Mouse (Mus musculus) CD4-positive helper T cell, adult 2 months (primary cell): Measurements from ENCODE around the gene Fblim1.
A peak's percentile ranks its signal among the peaks of the same experiment; 100 is the strongest.

Experiments
- DNase-seq: peaks from one replicate; pipeline ENCODE4 v3.0.0-alpha.2; 2012; ENCODE audit warnings: low read depth, missing footprints, low spot score

Gene Fblim1

DNA sequence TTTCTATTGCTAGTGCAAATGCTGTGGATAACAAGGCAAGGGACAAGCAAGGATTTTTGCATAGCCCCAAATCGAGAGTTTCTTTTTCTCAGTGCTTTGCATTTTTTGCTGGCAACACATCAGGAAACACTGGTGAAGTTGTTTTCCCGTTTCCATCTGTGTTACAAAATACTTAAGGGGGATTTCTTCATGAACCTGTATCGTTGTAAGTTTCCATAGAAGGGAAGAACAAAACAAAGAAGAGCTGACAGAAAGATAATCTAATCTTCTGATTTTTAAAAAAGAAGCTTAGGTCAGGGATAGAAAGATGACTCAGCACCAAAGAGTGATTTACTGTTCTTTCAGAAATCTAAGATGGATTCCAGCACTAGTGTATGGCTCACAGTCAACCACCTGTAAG, 65.1 kb downstream of the Fblim1 start:
- DNase-seq: no peak

GRCm38 (mm10) chr4:141539213-141539767, 66.6 kb downstream of the Fblim1 start:
- DNase-seq: no peak

DNA sequence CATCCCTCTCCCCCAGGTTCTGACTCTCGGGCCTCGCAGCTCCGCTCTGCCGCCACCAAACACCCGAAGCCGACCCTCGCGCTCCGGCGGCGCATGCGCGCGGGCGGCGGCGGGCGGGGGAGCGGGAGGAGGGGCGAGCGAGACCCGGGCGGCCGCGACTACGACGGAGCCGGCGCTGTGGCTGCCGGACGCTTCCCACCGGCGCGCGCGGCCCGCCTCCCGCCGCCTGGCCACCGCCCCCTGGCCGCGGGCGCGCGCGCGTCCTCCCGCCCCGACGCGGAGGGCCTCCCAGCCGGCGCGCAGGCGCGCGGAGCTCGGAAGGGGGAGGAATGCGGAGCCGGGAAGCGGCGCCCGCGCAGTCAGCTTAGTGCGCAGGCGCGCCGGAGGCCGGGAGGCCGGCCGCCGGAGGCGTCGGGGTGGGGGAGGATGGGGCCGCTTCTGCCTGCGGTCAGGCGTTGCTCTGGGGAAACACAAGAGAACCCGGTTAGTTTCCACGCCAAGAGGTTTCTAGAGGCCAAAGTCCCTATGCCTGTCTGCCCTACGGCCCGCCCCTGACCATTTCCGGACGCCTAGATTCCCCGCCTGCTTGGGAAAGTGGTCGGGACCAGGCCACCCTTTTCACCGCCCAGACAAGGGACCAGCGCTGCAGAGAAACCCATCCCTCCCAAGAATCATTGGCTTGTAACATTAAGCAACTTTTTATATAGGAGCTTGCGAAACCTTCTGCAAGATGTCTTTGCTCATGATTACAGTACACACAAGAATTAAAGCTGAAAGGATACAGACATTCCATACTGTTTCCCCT, 67.3 kb downstream of the Fblim1 start, which contains the start of gene Spen:
TSS of gene Spen (minus strand) at position 190 of the 805 bp plus-strand sequence.
- DNase-seq: peak; percentile 96

DNA sequence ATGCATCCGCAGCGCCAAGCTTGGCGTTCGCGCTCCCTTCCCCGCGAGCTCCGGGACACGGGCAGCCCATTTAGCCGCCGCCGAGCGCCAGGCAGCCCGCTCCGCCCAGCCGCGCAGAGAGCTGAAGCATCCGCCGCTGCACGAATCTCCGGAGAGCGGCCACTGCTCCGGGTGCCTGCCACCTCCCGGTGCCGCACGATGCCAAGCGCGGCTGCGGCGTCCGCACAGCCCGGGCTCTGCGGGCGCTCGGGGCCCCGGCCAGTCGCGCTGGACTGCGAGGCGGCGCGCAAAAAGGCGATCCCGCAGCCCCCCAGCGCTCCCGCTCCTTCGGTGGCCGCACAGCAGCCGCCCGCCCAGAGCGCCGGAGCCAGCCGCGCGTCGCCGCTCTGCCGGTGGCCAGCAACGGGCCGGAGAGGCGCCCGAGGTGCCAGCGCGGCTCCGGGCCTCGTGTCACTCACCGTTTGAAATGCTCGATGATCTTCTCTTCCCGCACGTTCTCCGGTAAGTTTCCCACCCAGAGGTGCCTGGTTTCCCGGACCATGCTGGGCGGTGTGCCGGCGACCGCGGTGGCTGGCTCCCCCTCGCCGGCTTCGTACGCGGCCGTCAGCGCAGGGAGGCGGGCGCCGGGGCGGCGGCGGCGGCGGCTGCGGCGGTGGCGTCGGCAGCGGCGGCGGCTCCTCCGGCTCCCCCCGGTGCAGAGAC, 68.0 kb downstream of the Fblim1 start:
- DNase-seq: peak; percentile 63

DNA sequence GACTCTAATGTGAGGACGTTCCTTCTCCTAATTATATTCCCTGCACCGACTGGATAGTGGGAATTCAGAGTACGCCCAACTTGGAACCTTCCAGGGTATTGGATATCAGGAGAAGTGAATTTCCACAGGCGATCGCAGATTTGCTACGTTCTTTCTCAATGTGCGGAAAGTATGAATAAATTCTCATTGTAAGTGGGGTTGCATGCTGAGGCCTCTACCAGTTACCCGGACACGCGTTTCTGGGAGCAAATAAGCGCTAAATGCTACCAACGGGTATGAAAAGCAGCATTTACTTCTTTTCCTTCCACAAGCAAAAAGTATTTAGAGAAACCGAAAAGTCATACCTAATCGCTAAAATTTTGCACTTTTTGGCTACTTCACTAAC, 68.7 kb downstream of the Fblim1 start:
- peak; percentile 36 for DNase-seq

DNA sequence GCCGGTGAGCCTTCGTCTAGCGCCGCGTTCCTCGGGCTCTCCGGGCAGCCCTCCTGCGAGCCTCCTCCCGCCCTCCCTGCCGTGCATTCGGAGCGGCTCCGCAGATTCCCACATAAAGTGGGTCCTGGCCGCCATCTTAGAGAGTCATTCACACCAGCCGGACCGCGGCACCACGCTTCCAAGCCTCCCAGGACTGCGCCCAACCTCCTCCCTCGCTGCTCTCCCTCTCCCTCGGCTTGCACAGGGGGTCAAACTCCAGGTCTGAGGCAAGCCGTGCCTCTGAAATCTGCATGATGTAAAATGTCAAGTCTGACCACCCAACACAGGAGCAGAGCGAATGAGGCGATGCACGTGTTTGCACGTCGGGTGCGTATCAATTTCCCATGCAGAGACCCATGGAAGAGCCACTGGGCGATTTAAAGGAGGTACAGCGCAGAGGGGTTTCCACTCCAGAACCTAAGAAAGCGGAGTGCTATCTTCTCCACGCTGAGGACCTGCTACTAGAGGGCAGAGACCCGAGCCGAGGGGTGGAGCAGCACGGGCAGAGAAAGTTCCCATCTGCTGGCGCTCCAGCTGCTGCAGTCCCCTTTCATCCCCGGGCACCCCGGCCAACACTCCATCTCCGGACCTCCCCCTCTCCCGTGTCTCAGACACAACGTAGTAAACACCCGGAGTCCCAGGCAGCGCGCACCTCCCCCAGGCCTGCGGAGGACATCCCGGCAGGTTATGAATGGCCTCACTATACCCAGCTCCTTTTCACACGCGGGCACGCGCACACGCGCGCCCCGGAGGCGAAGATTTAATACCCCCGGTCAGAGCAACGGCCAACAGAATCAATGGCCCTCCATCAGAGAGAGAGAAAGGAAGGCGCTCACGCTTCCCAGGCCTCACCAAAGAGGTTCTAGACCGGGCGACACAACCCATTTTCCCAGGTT, 69.3 kb downstream of the Fblim1 start:
- peak; percentile 50 for DNase-seq

DNA sequence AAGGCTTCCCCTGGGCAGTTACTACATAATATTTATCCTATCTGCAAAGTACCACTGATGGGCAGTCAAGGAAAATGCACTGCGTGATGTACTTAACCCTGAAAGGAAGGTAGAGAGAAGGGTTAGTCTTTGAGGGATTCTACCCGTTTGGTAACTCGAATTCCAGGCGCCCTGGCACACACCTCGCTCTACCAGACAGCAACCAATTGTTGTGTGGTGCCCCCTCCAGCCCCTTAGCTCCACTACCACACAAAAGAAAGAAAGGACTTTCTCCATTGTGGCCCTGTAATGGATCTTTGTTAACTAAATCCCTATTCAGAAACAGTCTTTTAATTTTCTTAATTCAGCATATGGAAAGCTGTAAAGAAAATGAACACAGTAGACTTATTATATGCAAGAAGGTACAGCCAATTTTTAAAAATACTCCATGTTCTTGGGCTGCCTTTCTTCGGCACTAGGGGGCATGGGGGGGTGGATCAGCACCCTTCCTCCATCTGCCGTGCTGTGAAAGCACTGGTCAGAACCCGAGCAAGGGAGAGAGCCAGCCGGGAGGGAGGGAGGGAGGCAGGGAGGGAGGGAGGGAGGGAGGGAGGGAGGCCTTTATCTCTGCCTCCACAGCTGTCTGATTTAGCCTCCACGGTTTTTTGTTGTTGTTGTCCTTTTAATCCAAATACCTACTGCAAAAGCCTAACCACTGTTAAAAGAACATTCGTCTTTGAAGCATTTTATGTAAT, 70.8 kb downstream of the Fblim1 start:
- DNase-seq: peak; percentile 50

GRCm38 (mm10) chr4:141530979-141531378, 74.9 kb downstream of the Fblim1 start:
- no peak for DNase-seq

- no peak for DNase-seq
These were observed 77.0 kb downstream of the Fblim1 start for GRCm38 (mm10) chr4:141528938-141529337.

GRCm38 (mm10) chr4:141526936-141527650, 78.8 kb downstream of the Fblim1 start:
- no peak for DNase-seq
